Mouse (Mus musculus) MEL-GATA-1-ER (cell line): ENCODE results near the gene Snx1.

Experiments used
- DNase-seq: peaks from one replicate; pipeline ENCODE4 v3.0.0-alpha.2; 2012; ENCODE audit warnings: low read depth; ENCODE audit errors: extremely low read depth

The Snx1 gene

DNA sequence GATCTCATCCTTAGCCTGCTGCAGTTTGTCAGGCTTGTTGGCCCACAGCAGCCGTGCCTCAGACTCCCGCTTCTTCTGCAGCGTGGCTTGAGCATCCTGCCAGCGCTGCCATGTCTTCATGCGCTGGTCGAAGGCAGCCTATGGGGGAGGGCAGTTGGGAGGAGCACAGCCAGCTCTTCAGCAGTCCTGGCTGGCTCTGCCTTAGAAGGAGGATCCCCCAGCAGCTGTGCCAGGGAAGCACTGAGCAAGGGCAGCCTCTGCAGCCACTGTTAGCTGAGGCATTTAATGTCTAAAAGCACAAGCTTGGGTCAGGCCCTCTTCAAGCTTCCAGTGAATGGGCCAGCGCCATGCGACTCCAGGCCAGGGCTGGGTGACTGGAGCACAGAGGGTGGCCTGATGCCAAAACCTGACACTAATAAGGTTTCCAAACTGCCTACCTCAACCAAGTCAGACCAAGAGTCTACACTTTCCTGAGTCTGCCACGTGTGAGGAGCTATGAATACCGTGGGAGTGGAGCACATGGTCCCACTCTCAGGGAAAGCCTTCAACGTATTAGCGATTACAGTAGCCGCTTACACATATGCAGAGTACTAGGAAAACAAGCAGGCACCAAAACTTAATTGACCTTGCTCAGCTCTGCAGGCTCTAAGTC is 35.7 kb downstream of the Snx1 start:
- no peak for DNase-seq

GRCm38 (mm10) chr9:66088411-66088810 is 38.0 kb downstream of the Snx1 start:
- DNase-seq: peak; percentile 17

GRCm38 (mm10) chr9:66087062-66087461 is 39.3 kb downstream of the Snx1 start:
- DNase-seq: no peak

DNA sequence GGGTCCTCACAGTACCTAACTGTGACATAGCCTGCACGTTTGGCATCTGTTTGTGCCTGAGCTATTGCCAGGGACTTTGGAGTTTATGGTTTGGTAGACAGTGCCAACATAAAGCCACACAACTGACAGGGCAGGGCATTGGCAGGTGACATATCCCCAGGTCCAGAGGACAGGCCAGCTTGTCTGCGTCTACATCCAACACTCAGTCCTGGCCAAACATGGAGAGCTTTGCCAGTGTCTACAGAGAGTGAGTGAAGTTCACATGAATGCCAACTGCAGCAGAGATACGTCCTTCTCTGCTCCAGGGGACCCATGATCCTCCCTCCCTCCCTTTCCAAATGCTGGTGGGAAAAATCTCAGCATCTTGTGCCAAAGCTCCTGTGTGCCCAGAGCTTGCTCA is 42.2 kb downstream of the Snx1 start:
- no peak for DNase-seq

GRCm38 (mm10) chr9:66081999-66082398 is 44.4 kb downstream of the Snx1 start:
- no peak for DNase-seq

DNA sequence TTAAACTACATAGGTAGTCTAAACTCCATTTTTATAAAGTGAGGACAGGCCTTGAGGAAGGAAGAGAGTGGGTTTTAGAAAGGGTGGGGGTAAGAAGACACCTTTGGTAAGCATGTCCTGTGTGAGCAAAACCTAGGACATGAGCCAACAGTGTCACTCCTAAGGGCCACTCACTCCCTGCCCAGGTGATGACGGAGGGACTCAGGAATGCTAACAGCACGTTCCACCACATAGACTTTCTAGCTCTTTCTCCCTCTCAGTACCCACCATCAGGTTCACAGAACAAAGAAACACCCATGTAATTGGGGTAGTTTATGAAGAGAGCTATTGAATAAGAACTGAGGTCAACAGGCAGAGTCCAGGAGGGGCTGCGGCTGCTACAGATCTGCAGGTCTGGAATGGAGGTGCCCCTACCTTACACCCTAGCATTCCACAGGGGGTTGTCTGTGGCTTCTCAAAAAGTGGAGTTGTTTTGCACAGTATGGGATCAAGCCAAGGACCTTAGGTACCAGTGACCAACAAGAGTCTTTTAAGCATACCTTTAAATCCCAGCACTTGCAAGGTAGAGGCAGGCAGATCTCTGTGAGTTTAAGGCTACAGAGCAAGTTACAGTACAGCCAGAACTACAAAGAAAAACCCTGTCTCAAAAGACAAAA is 45.5 kb downstream of the Snx1 start:
- no peak for DNase-seq

GRCm38 (mm10) chr9:66078493-66078892 is 47.9 kb downstream of the Snx1 start:
- no peak for DNase-seq

DNA sequence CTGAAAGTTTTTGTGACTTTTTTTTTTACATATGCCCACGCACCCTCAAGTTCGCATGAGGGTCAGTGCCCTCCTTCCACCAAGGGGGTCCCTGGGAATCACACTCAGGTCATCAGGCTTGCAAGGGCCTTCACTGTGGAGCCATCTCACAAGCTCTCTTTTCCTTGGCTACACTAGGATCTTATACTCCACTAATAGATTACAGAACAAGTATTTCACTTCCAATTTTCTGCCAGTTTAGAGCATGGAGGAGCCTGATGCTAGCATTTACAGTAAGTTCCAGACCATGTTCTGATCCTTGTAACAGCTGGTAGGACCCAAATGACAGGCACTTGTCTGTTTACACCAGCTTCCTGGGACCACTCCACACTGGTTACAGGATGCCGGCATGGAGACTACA is 48.3 kb downstream of the Snx1 start:
- DNase-seq: no peak

DNA sequence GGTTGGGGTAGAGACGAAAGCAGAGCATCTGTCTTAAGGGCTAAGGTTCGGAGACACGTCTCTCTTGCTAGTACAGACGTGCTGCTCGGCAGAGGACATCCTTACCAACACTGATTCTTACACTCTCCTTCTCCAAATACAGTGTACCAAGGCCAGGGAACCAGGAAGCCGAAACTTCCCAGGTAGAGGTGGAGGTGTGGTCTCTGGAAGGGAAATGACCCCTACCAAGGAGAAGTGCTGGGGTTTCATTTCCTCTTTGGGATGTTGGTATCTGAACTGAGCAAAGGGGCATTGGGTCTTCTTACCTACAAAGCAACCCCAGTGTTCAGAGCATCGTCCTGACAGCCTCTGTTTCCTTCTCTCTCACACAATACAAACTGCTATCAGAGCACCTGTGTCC is 53.6 kb downstream of the Snx1 start:
- no peak for DNase-seq

- no peak for DNase-seq
Observed at GRCm38 (mm10) chr9:66070151-66070550, 56.2 kb downstream of the Snx1 start.

- peak; percentile 82 for DNase-seq
Observed at GRCm38 (mm10) chr9:66069583-66069982, 56.8 kb downstream of the Snx1 start, which contains the start of gene Snx22. Gene Snx22 (minus strand): TSS chr9:66069719.

- DNase-seq: no peak
Observed at GRCm38 (mm10) chr9:66068971-66069391, 57.4 kb downstream of the Snx1 start.

DNA sequence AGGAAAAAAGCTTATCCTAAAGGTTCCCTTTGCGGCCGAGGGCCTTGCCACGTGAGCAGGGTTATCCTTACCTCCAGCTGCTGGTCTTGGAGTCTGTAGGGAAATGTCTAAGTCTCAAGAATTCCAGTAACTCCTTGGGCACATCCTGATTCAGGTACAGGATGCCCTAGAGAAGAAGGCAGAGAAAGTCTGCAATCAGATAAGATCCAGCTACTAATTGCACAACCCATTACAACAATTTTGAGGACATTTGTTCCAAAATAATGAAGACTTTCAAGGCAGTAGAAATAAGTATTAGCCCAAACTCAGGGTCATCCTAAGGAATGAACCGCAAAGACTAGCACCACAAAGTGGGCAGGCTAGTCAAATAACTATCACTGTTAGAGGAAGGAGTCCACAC is 58.3 kb downstream of the Snx1 start:
- no peak for DNase-seq

DNA sequence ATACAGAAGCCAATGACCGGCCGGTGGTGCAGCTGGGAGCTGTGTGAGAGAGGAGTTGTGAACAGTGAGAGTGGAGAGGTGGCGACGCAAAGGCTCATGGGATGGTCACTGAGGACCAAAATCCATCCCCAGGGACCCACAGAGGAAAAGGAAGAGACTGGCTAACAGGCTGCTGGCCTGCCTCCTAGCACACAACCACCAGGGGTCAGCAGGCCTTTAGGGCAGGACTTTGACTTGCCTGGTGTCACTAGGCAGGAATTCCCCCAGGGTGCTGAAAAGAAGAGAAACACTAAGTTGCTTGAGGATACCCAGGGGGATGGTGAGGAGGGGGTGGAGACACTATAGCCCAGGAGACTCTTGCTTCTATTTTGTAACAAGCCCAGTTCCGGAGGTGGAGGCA is 58.8 kb downstream of the Snx1 start:
- DNase-seq: peak; percentile 7

- DNase-seq: no peak
Observed at GRCm38 (mm10) chr9:66066791-66067190, 59.6 kb downstream of the Snx1 start.

DNA sequence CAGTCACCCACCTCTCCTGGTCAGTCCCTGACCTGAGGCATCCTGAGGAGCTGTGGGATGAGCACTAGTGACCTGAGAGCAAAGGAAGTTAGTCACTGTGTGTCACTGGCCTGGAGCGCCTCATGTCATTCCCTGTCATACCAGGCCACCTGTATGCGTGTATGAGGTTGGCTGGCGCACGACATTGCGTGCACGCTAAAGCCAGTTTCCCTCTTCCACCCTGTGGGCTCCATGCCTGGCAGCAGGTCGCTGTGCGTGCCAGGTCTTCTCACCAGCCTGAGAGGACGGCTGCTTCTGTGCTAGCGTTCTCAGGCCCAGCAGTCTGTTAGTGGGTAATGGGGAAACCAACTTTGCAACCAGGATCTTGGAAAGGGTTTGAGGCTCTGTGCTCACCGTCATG is 62.1 kb downstream of the Snx1 start:
- no peak for DNase-seq

DNA sequence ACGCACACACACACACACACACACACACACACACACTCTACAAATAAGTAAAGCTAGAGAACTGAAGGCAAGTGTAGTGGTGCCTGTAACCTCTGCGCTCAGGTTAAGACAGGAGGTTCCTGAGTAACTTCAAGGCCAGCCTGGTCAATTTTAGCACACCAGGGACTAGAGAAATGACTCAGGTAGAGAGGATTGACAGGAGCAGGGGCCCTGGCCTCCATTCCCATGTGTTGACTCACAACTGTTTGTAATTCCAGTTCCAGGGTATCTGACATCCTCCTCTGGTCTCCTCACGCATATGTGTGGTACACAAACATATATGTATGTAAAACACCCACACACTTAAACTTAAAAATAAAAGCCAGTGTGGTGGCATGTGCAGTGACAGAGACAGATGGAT is 62.9 kb downstream of the Snx1 start:
- DNase-seq: no peak

DNA sequence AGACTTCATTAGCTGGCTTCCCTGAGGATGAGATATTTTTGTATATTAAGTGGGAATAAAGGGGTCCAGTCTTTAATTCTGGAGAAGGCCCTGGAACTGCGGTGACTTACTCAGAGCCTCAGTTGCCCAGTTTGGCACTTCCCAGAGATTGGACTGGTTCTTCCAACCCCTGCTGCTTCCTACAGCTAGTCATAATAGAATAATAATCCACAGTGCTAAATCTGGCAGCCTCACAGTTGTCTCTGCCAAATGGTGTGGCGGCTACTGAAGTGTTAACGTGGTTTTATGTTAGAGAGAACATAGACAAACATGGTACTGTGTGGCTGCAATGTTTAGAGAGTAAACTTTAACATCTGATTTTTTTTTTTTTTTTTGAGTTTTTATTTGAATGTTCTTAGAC is 64.7 kb downstream of the Snx1 start:
- DNase-seq: no peak

GRCm38 (mm10) chr9:66060986-66061385 is 65.4 kb downstream of the Snx1 start:
- DNase-seq: peak; percentile 9

DNA sequence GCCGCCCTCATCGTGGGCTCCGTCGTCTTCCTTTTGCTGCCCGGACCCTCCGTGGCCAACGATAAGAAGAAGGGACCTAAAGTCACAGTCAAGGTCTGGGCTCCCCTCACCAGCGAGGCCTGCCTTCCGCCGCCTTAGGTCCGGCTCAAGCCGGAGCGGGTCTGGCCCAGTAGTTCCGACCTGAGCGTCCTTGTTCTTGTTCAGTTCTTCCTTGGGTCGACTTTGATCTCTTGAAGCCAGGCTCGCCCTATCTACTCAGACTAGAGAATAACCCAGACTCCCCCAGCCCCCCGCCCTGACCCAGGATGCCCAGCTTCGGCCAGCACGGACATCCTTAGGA is 66.1 kb downstream of the Snx1 start:
- DNase-seq: no peak

- DNase-seq: peak; percentile 91
Observed at GRCm38 (mm10) chr9:66059583-66060307, 66.6 kb downstream of the Snx1 start, which contains the start of gene Ppib. Gene Ppib (plus strand): TSS chr9:66060222.

GRCm38 (mm10) chr9:66053620-66054019 is 72.8 kb downstream of the Snx1 start:
- DNase-seq: no peak

GRCm38 (mm10) chr9:66052731-66053130 is 73.7 kb downstream of the Snx1 start:
- DNase-seq: no peak
